Mouse (Mus musculus): ENCODE data around the gene Lrrc45. TPM values are rescaled to one million over a fixed set of nuclear protein-coding genes. Genes with fewer than 3 reads are reported as not detected.
"Not testable (repeated sequence)": the region's sequence is repeated elsewhere in the genome, so short reads cannot be mapped to it uniquely, and the experiment has no call there.

Gene Lrrc45
- polyA plus RNA-seq, 1 experiment from 2014 or later, result 75.4 TPM

DNA sequence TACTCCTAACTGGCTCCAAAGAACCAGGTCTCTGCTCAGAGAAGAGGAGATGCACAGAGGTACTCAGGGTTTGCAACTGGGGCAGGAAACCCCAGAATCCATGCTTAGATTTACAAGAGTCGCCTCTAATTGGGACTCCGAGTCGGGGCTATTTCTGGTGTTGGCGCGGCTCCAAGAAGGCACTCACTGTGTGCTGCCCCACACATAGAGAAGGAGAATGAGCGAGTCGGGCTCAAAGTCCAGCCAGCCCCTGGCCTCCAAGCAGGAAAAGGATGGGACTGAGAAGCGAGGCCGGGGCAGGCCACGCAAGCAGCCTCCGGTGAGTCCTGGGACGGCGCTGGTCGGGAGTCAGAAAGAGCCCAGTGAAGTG is 48.9 kb downstream of the Lrrc45 start, which contains the start of gene Hmga1b:
Gene Hmga1b, plus strand, starts transcription at position 123 of the 370 bp plus-strand sequence.
- Histone ChIP-seq H3K4me2 (replicated peaks) (peak within 1 kb of the TSS; percentile 41), H3K27me3 (peaks cover 14% of the 10 kb centered on the region), H3K9me3 (peaks cover 17% of the 10 kb centered on the region)
- H3K9ac ChIP-seq; H3K4me3 ChIP-seq; H3K27ac ChIP-seq; H3K36me3 ChIP-seq; H3K4me1 ChIP-seq; ATAC-seq (ENCODE audit: low FRiP score, low read depth): not testable (repeated sequence)
- 12% methylated on average over 14 of the region's 14 CpGs for WGBS

DNA sequence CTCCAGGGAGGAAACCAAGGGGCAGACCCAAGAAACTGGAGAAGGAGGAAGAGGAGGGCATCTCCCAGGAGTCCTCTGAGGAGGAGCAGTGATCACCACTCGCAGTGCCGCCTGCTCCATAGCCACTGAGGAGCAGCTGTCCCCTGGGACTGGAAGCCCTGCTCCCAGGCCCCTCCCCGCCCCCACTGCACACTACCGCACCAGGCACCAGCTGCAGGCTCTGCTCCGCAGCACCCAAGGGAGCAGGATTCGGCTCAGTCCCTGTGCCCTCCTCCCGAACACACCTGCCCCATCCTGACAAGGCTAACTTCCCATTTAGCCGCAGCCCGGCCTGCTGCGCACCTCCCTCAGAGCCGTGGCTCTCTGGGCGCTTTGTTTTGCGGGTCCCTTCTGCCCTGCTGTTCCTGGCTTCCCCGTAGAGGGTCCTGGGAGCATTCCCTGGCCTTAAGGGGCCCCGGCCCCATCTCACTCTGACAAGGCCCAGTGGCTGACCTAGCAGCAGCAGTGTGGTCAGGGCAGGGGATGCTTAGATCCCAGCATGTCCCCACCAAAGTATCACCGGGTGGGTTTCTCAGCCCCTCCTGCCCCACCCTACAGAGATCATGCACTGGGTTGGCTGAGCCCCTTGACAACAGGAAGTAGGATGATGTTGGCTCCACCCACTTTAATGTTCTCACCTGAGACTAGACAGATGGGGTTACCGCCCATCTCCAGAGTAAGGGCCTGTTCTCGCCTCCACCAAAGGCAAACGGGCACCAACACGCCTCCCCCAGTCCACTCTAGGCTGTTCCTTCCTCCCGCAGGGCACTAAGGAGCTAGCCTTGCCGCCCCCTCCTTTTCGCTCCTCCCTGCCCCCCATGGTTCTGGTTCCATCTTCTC is 49.6 kb downstream of the Lrrc45 start:
- peak; percentile 28; the same call in 1 of the 2 replicates for ATAC-seq (ENCODE audit: low FRiP score, low read depth)
- H3K27ac ChIP-seq, H3K4me3 ChIP-seq, H3K4me1 ChIP-seq, H3K9ac ChIP-seq, H3K36me3 ChIP-seq: not testable (repeated sequence)
- H3K27me3 ChIP-seq, result peaks cover 17% of the 10 kb centered on the region
- 8% methylated on average over 4 of the region's 23 CpGs for WGBS
- H3K4me2 ChIP-seq (replicated peaks), result peak overlapping the region; percentile 41
- H3K9me3 ChIP-seq, result peaks cover 10% of the 10 kb centered on the region; the same call in 1 of the 2 replicates

DNA sequence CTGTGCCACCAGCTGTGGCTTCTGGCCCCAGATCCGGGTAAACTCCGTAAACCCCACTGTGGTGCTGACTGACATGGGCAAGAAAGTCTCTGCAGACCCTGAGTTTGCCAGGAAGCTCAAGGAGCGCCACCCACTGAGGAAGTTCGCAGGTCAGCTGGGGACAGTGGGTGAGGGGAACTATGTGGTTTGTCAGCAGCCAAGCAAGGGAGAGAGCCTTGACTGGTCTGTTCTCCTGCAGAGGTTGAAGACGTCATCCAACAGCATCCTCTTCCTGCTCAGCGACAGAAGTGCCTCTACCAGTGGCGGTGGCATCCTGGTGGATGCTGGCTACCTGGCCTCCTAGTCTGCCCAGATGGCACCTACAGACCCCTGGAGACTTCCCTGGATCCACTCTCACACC is 53.3 kb downstream of the Lrrc45 start:
- not testable (repeated sequence) for H3K9ac ChIP-seq; ATAC-seq (ENCODE audit: low FRiP score, low read depth); H3K36me3 ChIP-seq; H3K9me3 ChIP-seq; H3K4me1 ChIP-seq; H3K4me2 ChIP-seq (replicated peaks); H3K4me3 ChIP-seq; H3K27ac ChIP-seq
- WGBS, result 67% methylated on average over 4 of the region's 7 CpGs
- peaks cover 12% of the 10 kb centered on the region for H3K27me3 ChIP-seq

DNA sequence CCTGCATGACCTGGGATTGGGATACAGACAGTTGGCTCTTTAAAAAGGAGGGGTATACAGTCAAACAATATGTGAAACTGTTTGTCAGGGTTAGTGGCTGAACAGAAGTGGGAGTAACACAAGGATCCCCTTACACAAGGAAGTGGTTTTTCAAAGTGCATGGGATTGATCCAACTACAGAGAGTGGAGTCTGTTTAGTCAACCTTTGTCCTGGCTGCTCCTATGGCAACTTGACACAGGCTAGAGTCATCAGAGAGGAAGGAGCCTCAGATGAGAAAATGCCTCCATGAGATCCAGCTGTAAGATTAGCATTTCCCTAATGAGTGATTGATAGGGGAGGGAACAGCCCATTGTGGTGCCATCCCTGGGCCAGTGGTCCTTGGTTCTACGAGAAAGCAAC is 54.5 kb downstream of the Lrrc45 start:
- no peak overlapping the region for H3K4me3 ChIP-seq

More for the DNA sequence above, 54.5 kb downstream of the Lrrc45 start:
- WGBS, result 77% methylated on average over 1 of the region's 1 CpGs
- Histone ChIP-seq H3K9me3 (no peaks in the 10 kb centered on the region), H3K27ac (no peak overlapping the region), H3K4me2 (replicated peaks) (no peak overlapping the region), H3K4me1 (no peaks in the 10 kb centered on the region), H3K27me3 (peaks cover 7% of the 10 kb centered on the region; the same call in 1 of the 2 replicates), H3K36me3 (no peaks in the 10 kb centered on the region), H3K9ac (no peak overlapping the region)
- ATAC-seq (ENCODE audit: low FRiP score, low read depth), result no peak

Other genes starting within 250 kb of the Lrrc45 start
- 65.8 and 67.9 TPM in 2 replicates for gene Arl16, start 246.3 kb upstream of the Lrrc45 start, polyA plus RNA-seq (2015; fragmentation: Nextera tagmentation; extraction: Ambion mirVana)
- 120 and 124 TPM in 2 replicates for gene Mrpl12, start 229.3 kb upstream of the Lrrc45 start, polyA plus RNA-seq (2015; fragmentation: Nextera tagmentation; extraction: Ambion mirVana)
- gene Slc25a10, start 222.1 kb upstream of the Lrrc45 start, polyA plus RNA-seq (2015; fragmentation: Nextera tagmentation; extraction: Ambion mirVana), result 46.8 and 49.0 TPM in 2 replicates
- 6.3 and 7.3 TPM in 2 replicates for gene Gcgr, start 183.2 kb upstream of the Lrrc45 start, polyA plus RNA-seq (2015; fragmentation: Nextera tagmentation; extraction: Ambion mirVana)
- gene Mcrip1, start 164.2 kb upstream of the Lrrc45 start, polyA plus RNA-seq (2015; fragmentation: Nextera tagmentation; extraction: Ambion mirVana), result 245 TPM in 2 replicates
- gene Ppp1r27, start 162.8 kb upstream of the Lrrc45 start, polyA plus RNA-seq (2015; fragmentation: Nextera tagmentation; extraction: Ambion mirVana), result 0.59 and 0.94 TPM in 2 replicates
- gene P4hb, start 140.7 kb upstream of the Lrrc45 start, polyA plus RNA-seq (2015; fragmentation: Nextera tagmentation; extraction: Ambion mirVana), result 775 and 791 TPM in 2 replicates
- gene Arhgdia, start 132.3 kb upstream of the Lrrc45 start, polyA plus RNA-seq (2015; fragmentation: Nextera tagmentation; extraction: Ambion mirVana), result 530 and 555 TPM in 2 replicates
- 480 and 508 TPM in 2 replicates for gene Alyref, start 115.6 kb upstream of the Lrrc45 start, polyA plus RNA-seq (2015; fragmentation: Nextera tagmentation; extraction: Ambion mirVana)
- 217 and 222 TPM in 2 replicates for gene Anapc11, start 115.5 kb upstream of the Lrrc45 start, polyA plus RNA-seq (2015; fragmentation: Nextera tagmentation; extraction: Ambion mirVana)
- 2.3 and 2.8 TPM in 2 replicates for gene Npb, start 105.4 kb upstream of the Lrrc45 start, polyA plus RNA-seq (2015; fragmentation: Nextera tagmentation; extraction: Ambion mirVana)
- gene Pcyt2, start 96.0 kb upstream of the Lrrc45 start, polyA plus RNA-seq (2015; fragmentation: Nextera tagmentation; extraction: Ambion mirVana), result 150 and 153 TPM in 2 replicates
- gene Sirt7, start 88.7 kb upstream of the Lrrc45 start, polyA plus RNA-seq (2015; fragmentation: Nextera tagmentation; extraction: Ambion mirVana), result 25.6 and 28.8 TPM in 2 replicates
- gene Mafg, start 80.3 kb upstream of the Lrrc45 start, polyA plus RNA-seq (2015; fragmentation: Nextera tagmentation; extraction: Ambion mirVana), result 27.0 and 28.9 TPM in 2 replicates
- 43.7 and 45.6 TPM in 2 replicates for gene Pycr1, start 70.2 kb upstream of the Lrrc45 start, polyA plus RNA-seq (2015; fragmentation: Nextera tagmentation; extraction: Ambion mirVana)
- 0.36 and 1.3 TPM in 2 replicates for gene Myadml2, start 65.8 kb upstream of the Lrrc45 start, polyA plus RNA-seq (2015; fragmentation: Nextera tagmentation; extraction: Ambion mirVana)
- 4.3 and 6.5 TPM in 2 replicates for gene Notum, start 52.8 kb upstream of the Lrrc45 start, polyA plus RNA-seq (2015; fragmentation: Nextera tagmentation; extraction: Ambion mirVana)
- gene Aspscr1, start 41.0 kb upstream of the Lrrc45 start, polyA plus RNA-seq (2015; fragmentation: Nextera tagmentation; extraction: Ambion mirVana), result 128 and 129 TPM in 2 replicates
- 139 and 145 TPM in 2 replicates for gene Cenpx, start 187 bp upstream of the Lrrc45 start, polyA plus RNA-seq (2015; fragmentation: Nextera tagmentation; extraction: Ambion mirVana)
- gene Rac3, start 7.5 kb downstream of the Lrrc45 start, polyA plus RNA-seq (2015; fragmentation: Nextera tagmentation; extraction: Ambion mirVana), result 66.2 and 70.5 TPM in 2 replicates
- 15.6 and 16.2 TPM in 2 replicates for gene Dcxr, start 13.4 kb downstream of the Lrrc45 start, polyA plus RNA-seq (2015; fragmentation: Nextera tagmentation; extraction: Ambion mirVana)
- gene Cbr2, start 18.2 kb downstream of the Lrrc45 start, polyA plus RNA-seq (2015; fragmentation: Nextera tagmentation; extraction: Ambion mirVana), result 7.7 and 10.1 TPM in 2 replicates
- 4.5 and 4.9 TPM in 2 replicates for gene Hmga1b, start 48.9 kb downstream of the Lrrc45 start, polyA plus RNA-seq (2015; fragmentation: Nextera tagmentation; extraction: Ambion mirVana)
- 43.8 and 48.4 TPM in 2 replicates for gene Rfng, start 70.3 kb downstream of the Lrrc45 start, polyA plus RNA-seq (2015; fragmentation: Nextera tagmentation; extraction: Ambion mirVana)
- gene Gps1, start 70.3 kb downstream of the Lrrc45 start, polyA plus RNA-seq (2015; fragmentation: Nextera tagmentation; extraction: Ambion mirVana), result 240 and 241 TPM in 2 replicates
- 66.6 TPM in 2 replicates for gene Dus1l, start 82.5 kb downstream of the Lrrc45 start, polyA plus RNA-seq (2015; fragmentation: Nextera tagmentation; extraction: Ambion mirVana)
- gene Fasn, start 110.6 kb downstream of the Lrrc45 start, polyA plus RNA-seq (2015; fragmentation: Nextera tagmentation; extraction: Ambion mirVana), result 49.8 and 53.9 TPM in 2 replicates
- 6.4 TPM in 2 replicates for gene Ccdc57, start 218.9 kb downstream of the Lrrc45 start, polyA plus RNA-seq (2015; fragmentation: Nextera tagmentation; extraction: Ambion mirVana)
- 84.1 and 94.1 TPM in 2 replicates for gene Slc16a3, start 234.6 kb downstream of the Lrrc45 start, polyA plus RNA-seq (2015; fragmentation: Nextera tagmentation; extraction: Ambion mirVana)